Mouse (Mus musculus) urinary bladder, postnatal 36 days (tissue): ENCODE results near the gene Kcnn3.

ENCODE experiments used
- DNase-seq, 2 experiments: peaks; one replicate each; pipeline ENCODE4 v3.0.0; 2022; ENCODE audit warnings: low spot score in 2 of 2, mixed read lengths in 1 of 2

Kcnn3 gene

DNA sequence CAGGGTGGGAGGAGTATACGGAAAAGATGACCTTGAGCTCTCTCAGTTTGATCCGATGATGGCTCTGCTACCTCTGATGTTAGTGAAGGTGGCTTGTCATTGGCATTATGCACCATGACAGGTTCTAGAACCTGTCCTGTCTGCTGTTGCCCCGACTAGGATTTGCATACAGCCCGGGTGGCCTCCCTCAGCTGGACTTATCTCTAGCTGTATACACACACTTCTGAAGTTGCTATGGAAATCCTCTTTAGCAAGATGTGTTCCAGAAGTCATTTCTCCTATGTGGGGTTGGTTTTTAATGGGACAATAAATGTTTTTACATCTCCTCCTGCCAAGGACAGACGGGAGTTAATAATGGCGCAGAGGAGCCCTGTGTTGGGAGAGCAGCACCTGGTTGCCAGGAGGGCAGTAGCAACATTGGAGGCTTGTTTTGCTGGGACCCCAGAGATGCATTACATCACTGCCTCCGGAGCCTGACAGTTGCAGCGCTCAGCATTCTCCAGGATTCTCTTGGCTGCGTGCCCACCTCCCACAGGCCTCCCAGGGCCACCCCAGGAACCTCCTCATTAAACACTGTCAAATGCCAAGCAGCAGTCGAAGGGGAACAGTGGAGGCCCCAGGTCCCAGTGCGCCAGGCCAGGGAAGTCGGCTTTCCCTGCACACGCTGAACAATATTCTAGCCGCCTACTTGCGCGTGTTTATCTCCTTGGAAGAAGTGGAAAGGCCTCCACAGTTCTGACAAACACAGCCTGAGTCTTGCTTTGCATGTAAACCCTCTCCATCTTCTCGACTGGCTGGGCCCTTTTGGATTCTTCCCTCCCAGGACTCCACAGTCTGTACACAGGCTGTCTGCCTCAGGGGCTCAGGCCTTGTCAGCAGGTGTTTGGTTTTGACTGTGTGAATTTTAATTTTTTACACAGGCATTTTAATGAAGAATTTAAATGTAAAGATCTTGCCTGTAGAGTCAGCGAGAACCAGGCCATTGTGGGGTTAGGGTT, 93.9 kb downstream of the Kcnn3 start:
- peak in 1 of 2 experiments; percentile 55 for DNase-seq

DNA sequence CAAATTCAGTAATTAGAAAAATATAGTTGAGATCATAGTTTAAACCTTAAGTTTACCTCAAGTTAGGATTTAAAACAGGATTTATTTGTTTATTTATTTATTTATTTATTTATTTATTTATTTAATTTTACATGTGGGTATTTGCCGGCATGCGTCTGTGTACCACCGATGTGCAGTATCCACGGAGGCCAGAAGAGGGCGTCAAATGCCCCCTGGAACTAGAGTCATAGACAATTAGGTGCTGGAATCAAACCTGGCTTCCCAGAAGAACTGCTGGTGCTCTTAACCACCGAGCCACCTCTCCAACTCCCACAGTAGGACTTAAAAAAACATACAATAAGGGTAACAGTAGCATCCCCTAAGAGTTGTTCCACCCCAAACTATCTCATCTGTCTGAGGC, 96.9 kb downstream of the Kcnn3 start:
- no peak for DNase-seq

- DNase-seq: no peak
Measured at GRCm38 (mm10) chr3:89617360-89617759, 97.4 kb downstream of the Kcnn3 start.

DNA sequence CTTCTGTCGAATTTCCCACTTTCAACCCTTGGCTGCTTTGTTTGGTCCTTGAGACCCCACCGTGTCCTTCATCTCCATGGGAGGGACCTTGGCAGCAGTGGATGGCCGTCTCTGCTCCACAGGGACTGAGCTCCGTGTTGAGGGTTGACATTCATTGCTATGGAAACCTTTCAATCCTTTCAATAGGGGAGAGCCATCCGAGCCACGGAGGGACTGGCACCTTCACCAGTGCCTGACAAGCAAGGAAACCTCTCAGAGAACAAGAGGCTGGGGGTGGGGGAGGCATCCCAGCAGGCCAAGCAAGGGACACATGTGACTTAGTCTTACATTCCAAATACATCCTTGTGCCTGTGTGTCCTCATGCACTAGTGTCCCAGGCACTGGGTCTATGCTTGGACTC, 102.9 kb downstream of the Kcnn3 start:
- no peak for DNase-seq

GRCm38 (mm10) chr3:89623531-89623930, 103.6 kb downstream of the Kcnn3 start:
- no peak for DNase-seq

GRCm38 (mm10) chr3:89624001-89624400, 104.0 kb downstream of the Kcnn3 start:
- DNase-seq: no peak

- DNase-seq: no peak
Measured at GRCm38 (mm10) chr3:89624814-89625445, 105.0 kb downstream of the Kcnn3 start.

DNA sequence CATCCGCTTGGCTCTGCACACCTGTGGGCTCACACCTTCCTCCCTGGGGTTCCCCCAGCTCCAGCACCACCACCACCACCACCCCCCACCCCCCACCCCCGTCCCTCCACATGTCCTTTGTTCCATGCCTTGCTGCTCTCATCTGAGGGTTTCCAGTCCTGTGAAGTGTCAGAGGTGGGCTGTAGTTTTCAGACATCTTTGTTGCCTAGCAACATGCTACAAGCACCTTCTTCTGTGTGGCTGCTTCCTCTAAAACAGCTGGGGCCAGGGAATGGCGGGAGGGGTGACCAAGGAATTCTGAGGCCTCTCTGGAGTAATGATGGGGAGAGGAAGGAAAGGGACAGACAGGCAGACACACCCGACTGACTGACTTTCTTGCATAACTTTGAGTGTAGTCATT, 106.6 kb downstream of the Kcnn3 start:
- no peak for DNase-seq

- DNase-seq: no peak
Measured at GRCm38 (mm10) chr3:89629811-89630210, 109.8 kb downstream of the Kcnn3 start.

DNA sequence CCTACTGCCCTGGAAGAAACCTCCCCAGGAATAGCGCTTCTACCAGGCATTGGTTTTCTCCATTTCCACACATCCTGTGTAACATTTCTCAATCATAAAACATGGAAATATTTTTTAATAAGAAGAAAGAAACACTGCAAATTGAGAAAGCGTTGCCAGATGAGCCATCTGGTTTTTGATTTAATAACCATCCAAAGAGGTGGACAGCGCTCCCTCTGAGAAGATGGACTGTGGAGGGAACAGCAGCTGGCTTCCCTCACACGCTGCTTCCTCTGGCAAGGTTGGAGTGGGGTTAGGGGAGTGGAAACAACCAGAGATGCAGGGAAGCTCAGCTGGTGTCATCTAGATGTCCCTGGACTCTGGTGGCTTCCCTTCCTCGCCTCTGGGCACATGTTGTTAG, 111.8 kb downstream of the Kcnn3 start:
- DNase-seq: no peak

DNA sequence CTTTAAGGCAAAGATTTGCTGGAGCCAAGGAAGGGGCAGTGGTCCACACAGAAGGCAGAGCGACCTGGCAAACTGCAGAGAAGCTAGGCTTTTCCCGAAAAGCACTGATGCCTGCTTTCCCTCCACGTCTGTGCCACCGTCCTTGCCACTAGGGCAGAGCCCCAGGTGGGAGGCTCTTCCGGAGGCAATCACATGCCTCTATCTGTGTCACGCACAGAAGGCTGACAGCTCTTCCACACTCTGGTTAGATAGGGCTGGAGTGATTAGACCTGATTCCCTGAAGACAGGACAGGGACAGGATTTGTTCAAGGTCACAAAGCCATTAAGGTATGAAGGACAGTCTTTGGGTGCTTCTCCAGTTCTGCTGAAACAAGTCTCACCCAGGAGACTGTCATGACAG, 113.6 kb downstream of the Kcnn3 start:
- no peak for DNase-seq

DNA sequence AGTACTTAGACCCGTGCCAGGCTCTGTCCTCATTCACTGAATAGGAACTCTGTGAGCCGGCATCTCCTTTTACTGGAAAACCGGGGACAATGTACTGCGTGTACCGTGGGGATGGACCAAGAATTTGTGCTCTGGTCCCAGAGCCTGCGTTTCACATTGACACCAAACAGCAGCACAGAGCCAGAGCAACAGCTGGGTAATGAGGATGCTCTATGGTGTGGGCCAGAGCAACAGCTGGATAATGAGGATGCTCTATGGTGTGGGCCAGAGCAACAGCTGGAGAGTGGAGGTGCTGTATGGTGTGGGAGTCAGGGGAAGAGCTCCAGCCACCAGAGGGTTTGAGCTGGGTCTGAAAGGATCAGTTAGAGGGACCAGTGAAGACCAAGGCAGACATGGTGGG, 114.0 kb downstream of the Kcnn3 start:
- no peak for DNase-seq

DNA sequence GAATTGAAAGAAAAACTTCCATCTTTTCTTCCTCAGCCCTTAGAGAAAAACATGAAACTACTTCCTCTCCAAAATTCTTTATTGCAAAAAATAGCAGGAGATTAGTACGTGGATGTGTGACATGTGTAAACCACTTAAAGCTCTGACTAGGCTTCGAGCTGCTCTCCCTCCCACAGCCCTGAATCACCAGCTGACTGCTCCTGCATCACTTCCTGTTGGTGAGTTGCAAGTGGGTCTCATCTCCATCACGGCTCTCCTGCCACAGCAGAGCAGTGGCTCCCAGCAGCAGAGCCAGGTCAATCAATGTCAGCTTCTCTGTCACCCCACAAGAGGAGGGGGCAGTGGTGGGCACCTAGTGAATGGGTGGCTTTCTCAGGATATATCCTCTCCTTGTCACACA, 120.8 kb downstream of the Kcnn3 start:
- no peak for DNase-seq

GRCm38 (mm10) chr3:89643391-89643790, 123.4 kb downstream of the Kcnn3 start:
- no peak for DNase-seq

GRCm38 (mm10) chr3:89646813-89647255, 126.9 kb downstream of the Kcnn3 start:
- DNase-seq: peak in 1 of 2 experiments; percentile 13

GRCm38 (mm10) chr3:89647268-89647874, 127.4 kb downstream of the Kcnn3 start:
- no peak for DNase-seq

- no peak for DNase-seq
Measured at GRCm38 (mm10) chr3:89649890-89650289, 129.9 kb downstream of the Kcnn3 start.

DNA sequence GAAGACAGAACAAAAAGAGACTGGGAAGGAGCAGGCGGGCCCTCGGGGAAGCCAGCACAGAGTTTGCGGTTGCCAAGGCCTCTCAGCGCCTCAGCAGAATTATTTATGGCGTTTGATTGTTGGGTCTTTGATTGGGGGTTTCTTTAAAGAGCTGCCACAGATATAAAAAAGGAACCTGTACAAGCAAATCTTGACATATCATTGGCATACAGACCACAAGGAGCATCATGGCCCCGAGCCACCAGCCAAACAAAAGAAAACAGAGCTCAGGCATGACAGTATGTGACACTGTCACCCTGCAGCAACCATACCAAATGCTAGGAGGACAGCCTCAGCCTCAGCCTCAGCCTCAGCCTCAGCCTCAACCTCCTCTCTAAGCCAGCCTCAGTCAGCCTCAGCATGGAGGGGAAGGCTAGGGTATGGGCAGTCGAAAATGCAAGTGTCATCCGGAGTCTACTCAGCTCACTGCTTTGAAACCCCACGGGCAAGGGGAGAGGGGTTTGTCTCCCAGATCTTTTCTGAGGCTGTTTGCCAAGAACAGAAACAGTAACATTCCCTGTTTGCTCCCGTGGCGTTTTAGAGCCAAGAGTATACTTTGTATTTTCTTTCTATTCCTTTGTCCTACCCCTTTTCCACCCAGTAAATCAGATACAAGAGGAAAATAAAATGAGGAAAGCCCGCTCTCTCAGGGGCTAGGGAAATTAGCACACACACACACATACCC, 133.4 kb downstream of the Kcnn3 start:
- no peak for DNase-seq

GRCm38 (mm10) chr3:89657092-89657491, 137.1 kb downstream of the Kcnn3 start:
- DNase-seq: no peak

- no peak for DNase-seq
Measured at GRCm38 (mm10) chr3:89658457-89658856, 138.5 kb downstream of the Kcnn3 start.

GRCm38 (mm10) chr3:89659938-89660620, 140.1 kb downstream of the Kcnn3 start:
- no peak for DNase-seq
